Comparison of ENCODE assay signal across 9 mouse cellular contexts in the genomic region with DNA sequence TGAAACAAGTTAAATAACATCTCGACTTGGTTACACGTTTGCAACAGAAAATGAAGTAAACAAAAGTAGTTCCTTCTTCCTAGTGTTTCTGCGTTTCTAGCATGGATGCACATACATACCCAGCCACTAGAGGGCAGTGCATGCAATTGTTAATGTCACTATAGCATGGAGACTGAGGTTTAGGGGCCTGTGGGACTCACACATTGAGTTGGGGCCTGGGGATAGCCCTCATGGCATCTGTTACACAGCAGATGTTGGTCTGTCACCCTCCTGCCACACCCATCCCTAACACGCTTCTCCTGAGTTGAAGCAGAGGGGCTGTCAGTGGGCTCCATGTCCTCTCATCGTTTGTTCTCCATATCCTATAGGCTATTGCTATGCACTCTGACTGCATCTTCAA. TPM values are rescaled to one million over a fixed set of nuclear protein-coding genes. Genes with fewer than 3 reads are reported as not detected.
A peak's percentile ranks its signal among the peaks of the same experiment; 100 is the strongest.
DNase-seq lines count a peak whose midpoint lies in the region; ATAC-seq and TF ChIP-seq lines count a peak whose summit lies in the region.
"Had no signal": no experiment of that assay in that cellular context is flagged by ENCODE, and none has a peak within 500 bp of the region (broad histone marks: within the 10 kb centered on the region; RNA-seq: fewer than 3 reads in every experiment).

No protein-coding gene starts in this region.

- peaks cover 23% of the 10 kb centered on the region; the same call in 1 of the 2 replicates for H3K36me3 ChIP-seq in hindbrain, postnatal 0 days (ENCODE audit: insufficient read depth, low read length)
- peaks cover 5% of the 10 kb centered on the region; the same call in 1 of the 2 replicates for H3K36me3 ChIP-seq in hindbrain, embryonic 16.5 days (ENCODE audit: control insufficient read depth, insufficient read depth, low read length)
- no peaks in the 10 kb centered on the region for H3K36me3 ChIP-seq in forebrain, embryonic 10.5 days (replicated peaks)
- H3K36me3 ChIP-seq: stomach, embryonic 15.5 days had no signal

- TF ChIP-seq CTCF in hindbrain, postnatal 0 days (IDR thresholded peaks at IDR 0.05; ENCODE audit: low read depth) = peak; percentile 75
- peak; percentile 16; the same call in 1 of the 2 replicates for TF ChIP-seq CTCF in lung, adult 2 months (IDR thresholded peaks at IDR 0.05; ENCODE audit: insufficient read depth, low read length)

- peak; percentile 51 for DNase-seq in hindbrain, postnatal 0 days (ENCODE audit: low spot score)
- peak; percentile 2 to 5 for DNase-seq in B cell, adult 2 months
- DNase-seq in NIH3T3 (ENCODE audit: low read depth) = peak; percentile 59
- peak; percentile 9 for DNase-seq in lung, adult 2 months
- no peak for DNase-seq in forebrain, embryonic 10.5 days (ENCODE audit: extremely low spot score, low spot score)
- no peak for DNase-seq in ovary, adult 18-20 months (ENCODE audit: low spot score)
- DNase-seq in left cerebral cortex, postnatal 36 days (ENCODE audit: low spot score in 2 of 2) = no peak

- H3K9ac ChIP-seq in hindbrain, postnatal 0 days (replicated peaks; ENCODE audit: low read length) = no peak overlapping the region
- H3K9ac ChIP-seq in hindbrain, embryonic 16.5 days (ENCODE audit: low read depth, low read length) = no peak overlapping the region
- H3K9ac ChIP-seq: stomach, embryonic 15.5 days had no signal

- WGBS in hindbrain, postnatal 0 days = 65% methylated on average over 5 of the region's 5 CpGs
- 71% methylated on average over 5 of the region's 5 CpGs for WGBS in hindbrain, embryonic 16.5 days
- 47% methylated on average over 5 of the region's 5 CpGs for WGBS in lung, adult 2 months
- 73% methylated on average over 5 of the region's 5 CpGs for WGBS in forebrain, embryonic 10.5 days

- no peak overlapping the region for H3K4me3 ChIP-seq in hindbrain, postnatal 0 days (ENCODE audit: low read length)
- H3K4me3 ChIP-seq in hindbrain, embryonic 16.5 days (ENCODE audit: low read length) = no peak overlapping the region
- H3K4me3 ChIP-seq in lung, adult 2 months (replicated peaks; ENCODE audit: extremely low read depth, low read depth, low read length) = no peak overlapping the region
- no peak overlapping the region for H3K4me3 ChIP-seq in forebrain, embryonic 10.5 days
- H3K4me3 ChIP-seq: stomach, embryonic 15.5 days had no signal

- H3K27ac ChIP-seq in hindbrain, postnatal 0 days = no peak overlapping the region
- no peak overlapping the region for H3K27ac ChIP-seq in hindbrain, embryonic 16.5 days (ENCODE audit: low read depth, low read length)
- H3K27ac ChIP-seq in forebrain, embryonic 10.5 days = no peak overlapping the region
- H3K27ac ChIP-seq: stomach, embryonic 15.5 days had no signal

- intact Hi-C loops in left cerebral cortex, postnatal 36 days (cut with DNase I) = loop anchor here (2.0 kb wide), 1 partner anchor 44 kb away; no protein-coding TSS in a partner anchor

- TF ChIP-seq POLR2A in lung, adult 2 months (IDR thresholded peaks at IDR 0.05; ENCODE audit: borderline replicate concordance, extremely low read depth, low read depth, low read length) = no peak

- no peak overlapping the region for H3K4me2 ChIP-seq in hindbrain, postnatal 0 days (ENCODE audit: low read depth, low read length)
- no peak overlapping the region for H3K4me2 ChIP-seq in hindbrain, embryonic 16.5 days (ENCODE audit: low read length)
- H3K4me2 ChIP-seq: stomach, embryonic 15.5 days had no signal

- H3K4me1 ChIP-seq in hindbrain, postnatal 0 days (ENCODE audit: insufficient read depth, low read length) = peaks cover 11% of the 10 kb centered on the region; the same call in 1 of the 2 replicates
- H3K4me1 ChIP-seq in hindbrain, embryonic 16.5 days (ENCODE audit: control insufficient read depth, insufficient read depth, low read depth, low read length) = peaks cover 26% of the 10 kb centered on the region
- H3K4me1 ChIP-seq in lung, adult 2 months (ENCODE audit: control insufficient read depth, insufficient read depth, low read length) = no peaks in the 10 kb centered on the region
- peaks cover 9% of the 10 kb centered on the region for H3K4me1 ChIP-seq in forebrain, embryonic 10.5 days
- H3K4me1 ChIP-seq: stomach, embryonic 15.5 days had no signal

- no peaks in the 10 kb centered on the region for H3K27me3 ChIP-seq in hindbrain, postnatal 0 days (ENCODE audit: insufficient read depth, low read length)
- no peaks in the 10 kb centered on the region for H3K27me3 ChIP-seq in hindbrain, embryonic 16.5 days (replicated peaks; ENCODE audit: control insufficient read depth, insufficient read depth, low read length)
- peaks cover 15% of the 10 kb centered on the region for H3K27me3 ChIP-seq in forebrain, embryonic 10.5 days (ENCODE audit: poor library complexity, severe bottlenecking)

- no peaks in the 10 kb centered on the region for H3K9me3 ChIP-seq in hindbrain, postnatal 0 days (ENCODE audit: low read length)
- H3K9me3 ChIP-seq in hindbrain, embryonic 16.5 days (ENCODE audit: control insufficient read depth, low read length) = no peaks in the 10 kb centered on the region
- no peaks in the 10 kb centered on the region for H3K9me3 ChIP-seq in forebrain, embryonic 10.5 days
- H3K9me3 ChIP-seq: stomach, embryonic 15.5 days had no signal

- ATAC-seq in hindbrain, postnatal 0 days = no peak
- no peak for ATAC-seq in hindbrain, embryonic 16.5 days

RNA-seq across cellular contexts. Expression of a gene that starts 9.4 kb away (rescaled TPM):
- total RNA-seq in hindbrain, postnatal 0 days (2014; rRNA removed) = 236 and 269 TPM in 2 replicates
- 67.1 and 72.2 TPM in 2 replicates for polyA plus RNA-seq in hindbrain, postnatal 0 days (2015; fragmentation: Nextera tagmentation; extraction: Ambion mirVana)
- 67.1 and 74.8 TPM in 2 replicates for polyA plus RNA-seq in hindbrain, embryonic 16.5 days (2015; fragmentation: Nextera tagmentation; extraction: Ambion mirVana)
- 2.9 and 3.9 TPM in 2 replicates for polyA plus RNA-seq in lung, adult 2 months (2012; rRNA removed)
- polyA plus RNA-seq in forebrain, embryonic 10.5 days (2016; fragmentation: Nextera tagmentation; extraction: Ambion mirVana) = 3.4 and 3.9 TPM in 2 replicates
- 100 to 1,000 TPM; 110 to 124 TPM for total RNA-seq in left cerebral cortex, postnatal 36 days (2021)

Comparison
In these comparisons a context has a peak if more than half of its experiments do, and no peak if none do; other contexts are left out.
1. DNase-seq: peak in hindbrain, postnatal 0 days (single experiment), B cell, adult 2 months (2 of 2), NIH3T3 (single experiment) and lung, adult 2 months (single experiment); none in forebrain, embryonic 10.5 days (single experiment), ovary, adult 18-20 months (single experiment) and left cerebral cortex, postnatal 36 days (0 of 2).
2. RNA of a gene that starts 9.4 kb away (polyA plus RNA-seq): 67.1 to 72.2 TPM in hindbrain, postnatal 0 days and 67.1 to 74.8 TPM in hindbrain, embryonic 16.5 days; 3.4 to 3.9 TPM in forebrain, embryonic 10.5 days and 2.9 to 3.9 TPM in lung, adult 2 months; every median in the first group is over 10 times any median in the second.